Mouse (Mus musculus) myocyte (in vitro differentiated cells): Measurements from ENCODE around the gene Ufm1.

Experiments
- MAX ChIP-seq: IDR thresholded peaks from one replicate; pipeline ENCODE4 v1.6.1; 2011; ENCODE audit warnings: low read depth, mild to moderate bottlenecking, control low read depth
- MYOG ChIP-seq, 3 experiments: IDR thresholded peaks; one replicate each; pipeline ENCODE4 v1.6.1; 2011; ENCODE audit warnings: control low read depth in 2 of 3, low read depth in 2 of 3, mild to moderate bottlenecking in 2 of 3; ENCODE audit not compliant: insufficient read length in 2 of 3, control insufficient read depth in 1 of 3, insufficient read depth in 1 of 3
- POLR2A ChIP-seq: IDR thresholded peaks from one replicate; pipeline ENCODE4 v1.6.1; 2011; ENCODE audit warnings: low read depth, mild to moderate bottlenecking, control low read depth, moderate library complexity; ENCODE audit not compliant: insufficient read length
- SRF ChIP-seq: IDR thresholded peaks from one replicate; pipeline ENCODE4 v1.6.1; 2011; ENCODE audit warnings: low read depth; ENCODE audit not compliant: control insufficient read depth, insufficient read length
- TCF12 ChIP-seq: IDR thresholded peaks from one replicate; pipeline ENCODE4 v1.6.1; 2011; ENCODE audit warnings: mild to moderate bottlenecking, control low read depth; ENCODE audit not compliant: poor library complexity, insufficient read depth, severe bottlenecking
- USF1 ChIP-seq: IDR thresholded peaks from one replicate; pipeline ENCODE4 v1.6.1; 2011; ENCODE audit warnings: low read depth, mild to moderate bottlenecking, control low read depth, moderate library complexity

GRCm38 (mm10) chr3:53846206-53846928 lies 17.3 kb downstream of the Ufm1 start:
- TF ChIP-seq MAX (no peak), POLR2A (no peak), USF1 (no peak), SRF (no peak), MYOG (IDR thresholded peaks at IDR 0.05; ENCODE audit: control insufficient read depth in 1 of 3, insufficient read depth in 1 of 3, insufficient read length in 2 of 3, low read depth in 2 of 3) (peak in 1 of 3 experiments; percentile 52), TCF12 (peak; percentile 39)
